Mouse (Mus musculus): Measurements from ENCODE around the gene Haus7. TPM values are rescaled to one million over a fixed set of nuclear protein-coding genes. Genes with fewer than 3 reads are reported as not detected.

Gene Haus7
- polyA plus RNA-seq, 1 experiment from 2014 or later, result 42.3 TPM

- no peaks in the 10 kb centered on the region for H3K4me1 ChIP-seq (ENCODE audit: control insufficient read depth, insufficient read depth, low read length)
- no peak overlapping the region for H3K9ac ChIP-seq (ENCODE audit: low read length)
- no peak overlapping the region for H3K27ac ChIP-seq (ENCODE audit: low read length)
- 73% methylated on average over 1 of the region's 1 CpGs for WGBS
- no peak for ATAC-seq (replicated peaks; ENCODE audit: extremely low read depth, insufficient read depth, low FRiP score)
- H3K9me3 ChIP-seq (replicated peaks; ENCODE audit: control insufficient read depth, low read length), result no peaks in the 10 kb centered on the region
- H3K4me2 ChIP-seq (ENCODE audit: low read depth, low read length), result no peak overlapping the region
- no peaks in the 10 kb centered on the region for H3K36me3 ChIP-seq (ENCODE audit: control insufficient read depth, insufficient read depth)
- no peak overlapping the region for H3K4me3 ChIP-seq (ENCODE audit: low read length)
- no peaks in the 10 kb centered on the region for H3K27me3 ChIP-seq (ENCODE audit: control insufficient read depth, insufficient read depth, low read length)
Observed at GRCm38 (mm10) chrX:73396446-73396845, 62.4 kb downstream of the Haus7 start.

DNA sequence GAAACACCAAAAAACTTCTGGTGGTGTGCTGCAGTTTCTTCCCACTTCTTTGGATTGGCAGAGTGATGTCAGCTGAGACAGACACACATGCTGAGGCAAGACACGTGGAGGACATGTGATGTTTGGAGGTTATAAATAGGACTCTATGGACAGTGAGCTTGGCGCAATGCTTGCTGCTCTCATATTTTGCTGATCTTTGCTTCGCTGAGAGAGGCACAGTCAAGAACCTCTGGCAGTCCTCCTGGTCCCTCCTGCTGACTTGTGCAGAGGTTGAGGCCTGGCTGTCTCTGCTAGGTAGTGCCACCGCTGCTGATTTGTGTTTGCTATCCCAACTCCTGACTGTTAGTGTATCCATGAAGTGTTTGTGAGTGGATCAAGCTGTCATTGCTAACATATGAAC lies 67.4 kb downstream of the Haus7 start:
- WGBS, result 63% methylated on average over 4 of the region's 4 CpGs
- no peak overlapping the region for H3K9ac ChIP-seq (ENCODE audit: low read length)
- no peaks in the 10 kb centered on the region for H3K9me3 ChIP-seq (replicated peaks; ENCODE audit: control insufficient read depth, low read length)
- H3K4me1 ChIP-seq (ENCODE audit: control insufficient read depth, insufficient read depth, low read length), result no peaks in the 10 kb centered on the region
- no peak overlapping the region for H3K4me3 ChIP-seq (ENCODE audit: low read length)
- no peak overlapping the region for H3K4me2 ChIP-seq (ENCODE audit: low read depth, low read length)
- no peak for ATAC-seq (replicated peaks; ENCODE audit: extremely low read depth, insufficient read depth, low FRiP score)
- H3K36me3 ChIP-seq (ENCODE audit: control insufficient read depth, insufficient read depth), result no peaks in the 10 kb centered on the region
- no peak overlapping the region for H3K27ac ChIP-seq (ENCODE audit: low read length)
- no peaks in the 10 kb centered on the region for H3K27me3 ChIP-seq (ENCODE audit: control insufficient read depth, insufficient read depth, low read length)

Other genes starting within 250 kb of the Haus7 start
- 2.4 and 4.1 TPM in 2 replicates for gene Xlr4b, start 244.7 kb downstream of the Haus7 start, polyA plus RNA-seq (2015; fragmentation: Nextera tagmentation; extraction: Ambion mirVana)
- gene F8a, start 230.8 kb downstream of the Haus7 start, polyA plus RNA-seq (2015; fragmentation: Nextera tagmentation; extraction: Ambion mirVana), result 11.8 and 11.9 TPM in 2 replicates
- 0.39 and 1.8 TPM in 2 replicates for gene Xlr4c, start 215.9 kb downstream of the Haus7 start, polyA plus RNA-seq (2015; fragmentation: Nextera tagmentation; extraction: Ambion mirVana)
- gene Xlr3c, start 193.7 kb downstream of the Haus7 start, polyA plus RNA-seq (2015; fragmentation: Nextera tagmentation; extraction: Ambion mirVana), result not detected in 2 replicates
- gene Xlr5a, start 166.1 kb downstream of the Haus7 start, polyA plus RNA-seq (2015; fragmentation: Nextera tagmentation; extraction: Ambion mirVana), result not detected in 2 replicates
- gene Xlr5c, start 166.1 kb downstream of the Haus7 start, polyA plus RNA-seq (2015; fragmentation: Nextera tagmentation; extraction: Ambion mirVana), result not detected in 2 replicates
- gene Gm45015, start 122.2 kb downstream of the Haus7 start, polyA plus RNA-seq (2015; fragmentation: Nextera tagmentation; extraction: Ambion mirVana), result not detected in 2 replicates
- 8.4 and 10.0 TPM in 2 replicates for gene Zfp275, start 116.4 kb downstream of the Haus7 start, polyA plus RNA-seq (2015; fragmentation: Nextera tagmentation; extraction: Ambion mirVana)
- not detected in 2 replicates for gene Gm18336, start 60.3 kb downstream of the Haus7 start, polyA plus RNA-seq (2015; fragmentation: Nextera tagmentation; extraction: Ambion mirVana)
- gene Zfp92, start 47.9 kb downstream of the Haus7 start, polyA plus RNA-seq (2015; fragmentation: Nextera tagmentation; extraction: Ambion mirVana), result not detected in 2 replicates
- not detected in 2 replicates for gene Trex2, start 23.7 kb downstream of the Haus7 start, polyA plus RNA-seq (2015; fragmentation: Nextera tagmentation; extraction: Ambion mirVana)
- 98.9 and 99.9 TPM in 2 replicates for gene Bgn, start 24.6 kb upstream of the Haus7 start, polyA plus RNA-seq (2015; fragmentation: Nextera tagmentation; extraction: Ambion mirVana)
- gene Atp2b3, start 44.0 kb upstream of the Haus7 start, polyA plus RNA-seq (2015; fragmentation: Nextera tagmentation; extraction: Ambion mirVana), result 0.14 and 0.22 TPM in 2 replicates
- 1.1 and 1.7 TPM in 2 replicates for gene Dusp9, start 180.4 kb upstream of the Haus7 start, polyA plus RNA-seq (2015; fragmentation: Nextera tagmentation; extraction: Ambion mirVana)
- 9.1 and 11.1 TPM in 2 replicates for gene Pnck, start 201.1 kb upstream of the Haus7 start, polyA plus RNA-seq (2015; fragmentation: Nextera tagmentation; extraction: Ambion mirVana)
- gene Slc6a8, start 214.1 kb upstream of the Haus7 start, polyA plus RNA-seq (2015; fragmentation: Nextera tagmentation; extraction: Ambion mirVana), result 9.2 and 9.9 TPM in 2 replicates

Measured in heart, embryonic 16.5 days (tissue).